Mouse (Mus musculus): ENCODE measurements around the gene Il2rb. TPM values are rescaled to one million over a fixed set of nuclear protein-coding genes. Genes with fewer than 3 reads are reported as not detected.

Il2rb gene
- 0.07 TPM in 1 of 2 replicates, not detected in the other for polyA plus RNA-seq (2014; fragmentation: Nextera tagmentation; extraction: Ambion mirVana)

DNA sequence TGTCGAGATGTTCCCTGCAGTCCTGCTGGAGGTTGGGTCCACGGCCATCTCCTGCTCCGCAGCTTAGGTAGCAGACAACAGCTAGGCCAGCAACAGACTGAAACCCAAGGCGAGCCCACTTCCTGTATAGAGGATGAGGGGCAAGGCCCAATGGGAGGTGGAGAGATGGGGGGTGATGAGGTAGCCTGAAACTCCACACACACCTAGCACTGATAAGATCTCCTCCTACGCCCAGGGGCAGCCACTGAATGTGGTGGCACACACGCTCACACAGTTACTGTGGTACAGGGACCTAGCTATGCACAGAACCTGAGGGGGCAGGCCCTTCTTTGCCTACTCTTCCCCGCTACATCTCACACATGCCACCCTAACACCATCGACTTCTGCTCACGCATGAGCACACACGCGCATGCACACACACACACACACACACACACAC is at the start of gene Il2rb:
Il2rb (minus strand) TSS at position 304 of the 439 bp plus-strand sequence.
- Histone ChIP-seq H3K27me3 (ENCODE audit: control insufficient read depth, insufficient read depth, low read length) (no peaks in the 10 kb centered on the region), H3K4me2 (ENCODE audit: low read depth, low read length, severe bottlenecking) (no peak within 1 kb of the TSS), H3K9me3 (ENCODE audit: control insufficient read depth, low read length) (no peaks in the 10 kb centered on the region), H3K4me1 (replicated peaks; ENCODE audit: control insufficient read depth, insufficient read depth, low read length) (no peaks in the 10 kb centered on the region), H3K27ac (ENCODE audit: low read depth, low read length) (no peak within 1 kb of the TSS), H3K9ac (ENCODE audit: low read length) (no peak within 1 kb of the TSS), H3K36me3 (ENCODE audit: control insufficient read depth, insufficient read depth, low read length) (no peaks in the 10 kb centered on the region), H3K4me3 (ENCODE audit: low read depth, low read length) (no peak within 1 kb of the TSS)
- DNase-seq (ENCODE audit: low spot score): no peak
- ATAC-seq (replicated peaks; ENCODE audit: low FRiP score): no peak
- 96% methylated on average over 11 of the region's 11 CpGs for WGBS

DNA sequence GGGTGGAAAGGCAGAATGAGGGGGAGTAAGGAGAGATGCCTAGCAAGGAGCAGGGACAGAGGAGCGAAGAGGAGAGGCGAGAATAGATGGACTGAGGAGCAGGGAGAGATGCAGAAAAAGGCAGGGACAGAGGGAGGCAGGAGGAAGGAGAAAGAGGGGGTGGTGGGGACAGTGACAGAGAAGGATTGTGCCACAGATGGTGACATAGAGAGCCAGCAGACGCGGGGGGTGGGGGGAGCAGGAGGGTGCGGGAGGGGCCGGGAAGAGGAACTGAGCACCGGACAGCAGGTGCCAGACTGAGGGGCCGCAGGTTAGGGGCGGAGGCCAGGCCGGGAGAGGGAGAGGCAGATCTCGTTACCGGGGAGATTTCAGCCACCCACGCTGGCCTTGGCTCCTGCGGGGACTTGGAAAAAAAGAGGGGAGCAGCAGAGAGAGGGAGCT is 49.5 kb upstream of the Il2rb start, which contains the start of gene Sstr3:
Sstr3 (minus strand) TSS at position 125 of the 441 bp plus-strand sequence.
- DNase-seq (ENCODE audit: low spot score) (no peak), ATAC-seq (replicated peaks; ENCODE audit: low FRiP score) (no peak)
- Histone ChIP-seq H3K9me3 (ENCODE audit: control insufficient read depth, low read length) (no peaks in the 10 kb centered on the region), H3K4me2 (ENCODE audit: low read depth, low read length, severe bottlenecking) (no peak within 1 kb of the TSS), H3K36me3 (ENCODE audit: control insufficient read depth, insufficient read depth, low read length) (no peaks in the 10 kb centered on the region), H3K27ac (ENCODE audit: low read depth, low read length) (no peak within 1 kb of the TSS), H3K9ac (ENCODE audit: low read length) (peak within 1 kb of the TSS; percentile 8; the same call in 1 of the 2 replicates), H3K4me3 (ENCODE audit: low read depth, low read length) (no peak within 1 kb of the TSS), H3K27me3 (ENCODE audit: control insufficient read depth, insufficient read depth, low read length) (no peaks in the 10 kb centered on the region; the same call in 1 of the 2 replicates), H3K4me1 (replicated peaks; ENCODE audit: control insufficient read depth, insufficient read depth, low read length) (0 out of 2 replicates have a peak, but pooled peaks cover 2% of the 10 kb centered on the region)
- 11% methylated on average over 14 of the region's 14 CpGs for WGBS

DNA sequence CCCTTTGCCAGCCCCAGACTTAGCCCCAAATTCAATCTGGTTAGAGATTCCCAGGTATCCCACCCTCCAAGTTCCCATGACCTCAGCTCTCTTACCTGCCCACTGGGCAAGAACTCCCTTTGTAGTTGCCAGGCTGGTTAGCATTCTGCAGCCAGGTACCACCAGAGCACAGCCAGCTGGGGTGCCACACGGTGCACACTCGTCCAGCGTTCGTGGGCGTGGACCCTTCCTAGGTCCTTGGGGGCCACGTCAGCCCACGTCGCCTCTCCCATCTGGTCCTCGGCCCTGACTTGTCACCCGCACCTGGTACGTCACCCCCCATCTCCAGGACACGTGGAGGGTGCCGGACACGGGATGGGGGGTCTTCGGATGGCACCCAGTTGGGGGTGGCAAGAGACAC is 49.0 kb upstream of the Il2rb start:
- ATAC-seq (replicated peaks; ENCODE audit: low FRiP score) (no peak), DNase-seq (ENCODE audit: low spot score) (no peak)
- H3K27ac ChIP-seq (ENCODE audit: low read depth, low read length): no peak overlapping the region
- 0 out of 2 replicates have a peak, but pooled peaks cover 2% of the 10 kb centered on the region for H3K4me1 ChIP-seq (replicated peaks; ENCODE audit: control insufficient read depth, insufficient read depth, low read length)
- H3K9ac ChIP-seq (ENCODE audit: low read length): no peak overlapping the region
- no peaks in the 10 kb centered on the region for H3K9me3 ChIP-seq (ENCODE audit: control insufficient read depth, low read length)
- no peak overlapping the region for H3K4me2 ChIP-seq (ENCODE audit: low read depth, low read length, severe bottlenecking)
- H3K27me3 ChIP-seq (ENCODE audit: control insufficient read depth, insufficient read depth, low read length): no peaks in the 10 kb centered on the region; the same call in 1 of the 2 replicates
- no peak overlapping the region for H3K4me3 ChIP-seq (ENCODE audit: low read depth, low read length)
- no peaks in the 10 kb centered on the region for H3K36me3 ChIP-seq (ENCODE audit: control insufficient read depth, insufficient read depth, low read length)
- 78% methylated on average over 15 of the region's 15 CpGs for WGBS

DNA sequence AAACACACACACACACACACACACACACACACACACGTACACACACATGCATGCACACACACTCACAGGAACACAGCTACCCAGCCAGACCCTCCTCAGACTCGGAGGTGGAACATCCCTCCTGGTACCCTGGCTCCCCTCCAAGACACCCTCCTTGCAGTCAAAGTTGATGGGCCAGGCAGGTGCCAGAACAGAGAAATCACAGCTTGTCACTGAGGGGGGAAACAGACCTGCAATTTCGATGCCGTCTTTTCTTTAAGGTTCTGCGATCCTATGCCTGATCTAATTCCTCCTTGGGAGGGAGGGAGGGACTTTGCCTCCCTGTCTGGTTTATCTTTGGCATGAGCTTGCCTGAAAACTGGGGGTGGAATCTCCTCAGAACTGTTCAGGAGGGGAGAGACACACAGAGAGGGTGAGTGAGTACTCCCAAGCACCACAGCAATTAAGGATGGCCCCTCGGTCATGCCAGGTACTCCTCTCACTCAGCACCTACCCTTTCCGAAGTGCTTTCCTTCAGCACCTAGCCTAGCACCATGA is 47.8 kb upstream of the Il2rb start:
- no peak for DNase-seq (ENCODE audit: low spot score)
- ATAC-seq (replicated peaks; ENCODE audit: low FRiP score): no peak

DNA sequence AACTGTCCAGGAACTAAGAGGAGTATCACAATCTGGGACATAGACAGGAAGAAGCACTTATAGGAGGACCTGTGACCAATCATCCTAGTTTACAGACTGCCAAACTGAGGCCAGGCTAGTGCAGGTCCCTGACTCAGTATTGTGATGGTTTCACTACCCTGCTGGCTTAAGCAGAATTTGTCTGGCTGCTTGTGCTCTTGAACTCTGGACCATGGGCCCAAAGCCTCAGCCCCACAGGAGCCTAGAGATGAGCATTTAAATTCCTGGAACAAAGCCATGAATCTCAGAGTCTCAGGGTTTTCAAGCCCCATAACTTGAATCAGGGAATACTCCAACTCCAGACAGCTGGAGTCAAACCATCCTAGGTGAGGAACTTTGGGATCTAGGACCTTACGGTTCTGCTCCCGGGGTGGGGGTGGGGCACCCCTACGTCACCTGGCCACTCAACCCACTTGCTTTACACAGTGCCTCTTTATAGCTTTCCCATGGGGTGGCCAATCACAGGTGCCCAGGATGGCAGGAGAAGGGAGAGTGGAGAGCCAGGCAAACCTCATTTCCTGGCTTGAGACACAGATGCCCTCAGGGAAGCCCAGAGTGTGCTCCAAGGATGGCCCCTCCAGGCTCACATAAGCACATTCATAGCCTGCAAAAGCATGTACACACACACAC is 47.2 kb upstream of the Il2rb start:
- no peak overlapping the region for H3K4me3 ChIP-seq (ENCODE audit: low read depth, low read length)
- 78% methylated on average over 3 of the region's 3 CpGs for WGBS
- H3K9ac ChIP-seq (ENCODE audit: low read length): no peak overlapping the region
- DNase-seq (ENCODE audit: low spot score): no peak
- no peak overlapping the region for H3K4me2 ChIP-seq (ENCODE audit: low read depth, low read length, severe bottlenecking)
- no peaks in the 10 kb centered on the region for H3K36me3 ChIP-seq (ENCODE audit: control insufficient read depth, insufficient read depth, low read length)
- no peak overlapping the region for H3K27ac ChIP-seq (ENCODE audit: low read depth, low read length)
- ATAC-seq (replicated peaks; ENCODE audit: low FRiP score): no peak
- H3K9me3 ChIP-seq (ENCODE audit: control insufficient read depth, low read length): no peaks in the 10 kb centered on the region
- no peaks in the 10 kb centered on the region; the same call in 1 of the 2 replicates for H3K27me3 ChIP-seq (ENCODE audit: control insufficient read depth, insufficient read depth, low read length)
- H3K4me1 ChIP-seq (replicated peaks; ENCODE audit: control insufficient read depth, insufficient read depth, low read length): 0 out of 2 replicates have a peak, but pooled peaks cover 2% of the 10 kb centered on the region

More for the DNA sequence above, 47.8 kb upstream of the Il2rb start:
- H3K4me1 ChIP-seq (replicated peaks; ENCODE audit: control insufficient read depth, insufficient read depth, low read length): 0 out of 2 replicates have a peak, but pooled peaks cover 2% of the 10 kb centered on the region
- no peaks in the 10 kb centered on the region for H3K36me3 ChIP-seq (ENCODE audit: control insufficient read depth, insufficient read depth, low read length)
- H3K4me2 ChIP-seq (ENCODE audit: low read depth, low read length, severe bottlenecking): no peak overlapping the region
- H3K9me3 ChIP-seq (ENCODE audit: control insufficient read depth, low read length): no peaks in the 10 kb centered on the region
- no peak overlapping the region for H3K27ac ChIP-seq (ENCODE audit: low read depth, low read length)
- no peaks in the 10 kb centered on the region; the same call in 1 of the 2 replicates for H3K27me3 ChIP-seq (ENCODE audit: control insufficient read depth, insufficient read depth, low read length)
- WGBS: 76% methylated on average over 7 of the region's 7 CpGs
- no peak overlapping the region for H3K9ac ChIP-seq (ENCODE audit: low read length)
- H3K4me3 ChIP-seq (ENCODE audit: low read depth, low read length): no peak overlapping the region

DNA sequence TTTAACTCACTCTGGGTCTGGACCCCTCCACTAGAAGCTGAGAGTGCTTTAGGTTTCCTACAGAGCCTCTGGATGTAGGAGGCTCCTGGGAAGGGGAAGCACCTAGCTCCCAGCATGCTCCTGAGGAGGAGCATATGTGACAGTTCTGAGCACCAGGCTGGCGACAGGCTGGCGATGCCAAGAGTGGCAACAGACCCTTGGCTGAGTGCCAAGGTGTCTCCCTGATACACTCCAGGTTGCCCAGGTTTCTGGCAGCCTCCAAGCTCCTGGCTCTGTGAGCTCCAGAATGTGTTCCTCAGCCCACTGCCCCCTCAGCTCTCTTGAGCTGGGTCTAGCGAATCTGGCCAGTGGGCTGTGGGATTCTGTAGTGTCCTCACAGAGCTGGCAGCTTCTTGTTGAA is 46.5 kb upstream of the Il2rb start:
- 80% methylated on average over 3 of the region's 3 CpGs for WGBS
- Histone ChIP-seq H3K4me1 (replicated peaks; ENCODE audit: control insufficient read depth, insufficient read depth, low read length) (0 out of 2 replicates have a peak, but pooled peaks cover 2% of the 10 kb centered on the region), H3K4me2 (ENCODE audit: low read depth, low read length, severe bottlenecking) (no peak overlapping the region), H3K27ac (ENCODE audit: low read depth, low read length) (no peak overlapping the region), H3K4me3 (ENCODE audit: low read depth, low read length) (no peak overlapping the region), H3K27me3 (ENCODE audit: control insufficient read depth, insufficient read depth, low read length) (no peaks in the 10 kb centered on the region; the same call in 1 of the 2 replicates), H3K9ac (ENCODE audit: low read length) (no peak overlapping the region), H3K36me3 (ENCODE audit: control insufficient read depth, insufficient read depth, low read length) (no peaks in the 10 kb centered on the region), H3K9me3 (ENCODE audit: control insufficient read depth, low read length) (no peaks in the 10 kb centered on the region)
- ATAC-seq (replicated peaks; ENCODE audit: low FRiP score) (no peak), DNase-seq (ENCODE audit: low spot score) (no peak)

DNA sequence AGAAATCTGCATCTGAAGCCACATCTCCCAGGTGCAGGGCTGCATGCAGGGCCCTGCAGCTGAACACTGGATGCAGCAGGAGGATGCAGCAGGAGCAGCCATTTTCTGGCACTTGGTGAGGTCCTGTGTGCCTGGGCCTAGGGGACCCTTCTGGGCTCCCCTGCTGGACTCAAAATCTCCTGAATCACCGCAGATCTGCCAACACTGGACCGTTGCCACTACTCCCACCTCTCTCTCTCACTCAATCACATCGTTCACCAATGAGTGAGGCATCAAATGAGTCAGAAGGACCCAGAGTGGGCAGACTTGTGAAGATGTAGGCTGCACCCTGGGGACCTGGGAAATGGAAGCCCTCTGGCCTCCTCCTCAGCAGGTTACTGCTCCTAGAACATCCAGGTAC is 46.0 kb upstream of the Il2rb start:
- H3K27ac ChIP-seq (ENCODE audit: low read depth, low read length): no peak overlapping the region
- 0 out of 2 replicates have a peak, but pooled peaks cover 2% of the 10 kb centered on the region for H3K4me1 ChIP-seq (replicated peaks; ENCODE audit: control insufficient read depth, insufficient read depth, low read length)
- no peak for ATAC-seq (replicated peaks; ENCODE audit: low FRiP score)
- H3K36me3 ChIP-seq (ENCODE audit: control insufficient read depth, insufficient read depth, low read length): no peaks in the 10 kb centered on the region
- no peak overlapping the region for H3K9ac ChIP-seq (ENCODE audit: low read length)
- no peak overlapping the region for H3K4me3 ChIP-seq (ENCODE audit: low read depth, low read length)
- no peak for DNase-seq (ENCODE audit: low spot score)
- no peaks in the 10 kb centered on the region; the same call in 1 of the 2 replicates for H3K27me3 ChIP-seq (ENCODE audit: control insufficient read depth, insufficient read depth, low read length)
- no peaks in the 10 kb centered on the region for H3K9me3 ChIP-seq (ENCODE audit: control insufficient read depth, low read length)
- WGBS: 88% methylated on average over 3 of the region's 3 CpGs
- no peak overlapping the region for H3K4me2 ChIP-seq (ENCODE audit: low read depth, low read length, severe bottlenecking)

DNA sequence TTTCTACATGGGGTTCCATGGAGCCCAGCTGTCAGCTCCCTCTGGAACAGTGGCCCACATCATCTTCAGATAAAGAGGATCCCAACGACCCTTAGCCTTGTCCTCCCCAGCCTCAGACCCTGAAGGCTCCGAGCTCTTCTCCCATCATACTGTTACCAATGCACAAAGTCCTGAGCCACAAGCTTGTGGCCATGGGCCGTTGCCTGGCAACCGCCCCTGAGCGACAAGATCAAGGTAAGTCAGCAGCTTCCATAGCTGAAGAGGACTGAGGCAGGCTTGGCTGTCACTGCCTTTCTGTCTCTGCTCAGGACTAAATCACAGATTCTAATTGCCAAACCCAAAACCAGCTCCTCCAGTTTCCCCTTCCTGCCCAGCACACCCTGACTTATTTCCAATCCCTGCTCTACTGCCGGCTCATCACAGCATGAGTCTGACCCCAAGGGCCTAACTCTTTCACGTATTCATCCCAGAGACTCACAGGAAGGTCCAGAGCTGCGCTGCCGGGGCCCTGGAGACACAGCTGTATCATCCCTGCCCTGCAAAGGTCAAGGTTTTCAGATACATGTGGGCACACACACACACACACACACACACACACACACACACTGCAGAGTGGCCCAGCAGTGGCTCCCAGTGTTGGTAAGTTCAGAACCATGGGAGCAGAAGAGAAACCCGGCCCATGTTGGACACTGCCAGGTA is 40.8 kb upstream of the Il2rb start:
- Histone ChIP-seq H3K4me2 (ENCODE audit: low read depth, low read length, severe bottlenecking) (no peak overlapping the region), H3K9me3 (ENCODE audit: control insufficient read depth, low read length) (no peaks in the 10 kb centered on the region), H3K4me1 (replicated peaks; ENCODE audit: control insufficient read depth, insufficient read depth, low read length) (peaks cover 5% of the 10 kb centered on the region; the same call in 1 of the 2 replicates), H3K4me3 (ENCODE audit: low read depth, low read length) (no peak overlapping the region), H3K9ac (ENCODE audit: low read length) (no peak overlapping the region), H3K36me3 (ENCODE audit: control insufficient read depth, insufficient read depth, low read length) (no peaks in the 10 kb centered on the region), H3K27ac (ENCODE audit: low read depth, low read length) (no peak overlapping the region), H3K27me3 (ENCODE audit: control insufficient read depth, insufficient read depth, low read length) (no peaks in the 10 kb centered on the region; the same call in 1 of the 2 replicates)
- DNase-seq (ENCODE audit: low spot score) (no peak), ATAC-seq (replicated peaks; ENCODE audit: low FRiP score) (no peak)
- WGBS: 49% methylated on average over 10 of the region's 10 CpGs

Measured in forebrain, embryonic 11.5 days (tissue).